Mouse (Mus musculus) lung, adult 10 weeks (tissue): ENCODE data around the gene Foxi2. TPM values are rescaled to one million over a fixed set of nuclear protein-coding genes. Genes with fewer than 3 reads are reported as not detected.

Experiments used
- polyA plus RNA-seq: library from polyadenylated mRNA; stranded (reverse); fragments of 350-450 nt; fragmentation: Illumina TruSeq; extraction: RNeasy Lipid Tissue Mini Kit (QIAGEN cat#74804); gene quantifications from one replicate; pipeline ENCODE4 v1.2.3, GENCODE M21; 2014; ENCODE audit warnings: low read depth, low replicate concordance; ENCODE audit not compliant: insufficient read depth

Foxi2 gene
- not detected for polyA plus RNA-seq

GRCm38 (mm10) chr7:135410237-135410965 lies at the start of gene Foxi2:
Foxi2 (plus strand) TSS chr7:135410308.

Other genes starting within 250 kb of the Foxi2 start
- gene Nps, start 151.6 kb upstream of the Foxi2 start, polyA plus RNA-seq: not detected
- not detected for gene Clrn3, start 118.3 kb downstream of the Foxi2 start, polyA plus RNA-seq
- 7.2 TPM for gene Ptpre, start 127.2 kb downstream of the Foxi2 start, polyA plus RNA-seq